Mouse (Mus musculus) spleen, adult 18-20 months (tissue): ENCODE measurements around the gene 4931417E11Rik.

Experiments
- DNase-seq, 2 experiments: peaks; one replicate each; pipeline ENCODE4 v3.0.0; 2022; ENCODE audit warnings: mixed read lengths in 2 of 2

The 4931417E11Rik gene

GRCm38 (mm10) chr6:73469567-73469966 is at the start of gene 4931417E11Rik:
4931417E11Rik (minus strand) TSS chr6:73469667.
- DNase-seq = no peak

- peak in 1 of 2 experiments; percentile 6 for DNase-seq
These were observed 48.4 kb upstream of the 4931417E11Rik start for GRCm38 (mm10) chr6:73517818-73518396.

- DNase-seq = no peak
These were observed 43.4 kb upstream of the 4931417E11Rik start for GRCm38 (mm10) chr6:73512907-73513306.

GRCm38 (mm10) chr6:73499631-73500030 is 30.2 kb upstream of the 4931417E11Rik start:
- no peak for DNase-seq

- no peak for DNase-seq
These were observed 27.9 kb upstream of the 4931417E11Rik start for GRCm38 (mm10) chr6:73497321-73497720.

- DNase-seq = no peak
These were observed 21.1 kb upstream of the 4931417E11Rik start for GRCm38 (mm10) chr6:73490524-73490923.

GRCm38 (mm10) chr6:73485616-73486015 is 16.1 kb upstream of the 4931417E11Rik start:
- DNase-seq = no peak

- no peak for DNase-seq
These were observed 3.4 kb downstream of the 4931417E11Rik start for GRCm38 (mm10) chr6:73466084-73466483.

- no peak for DNase-seq
These were observed 6.9 kb downstream of the 4931417E11Rik start for GRCm38 (mm10) chr6:73462543-73462942.

- DNase-seq = no peak
These were observed 35.6 kb downstream of the 4931417E11Rik start for GRCm38 (mm10) chr6:73433912-73434311.

GRCm38 (mm10) chr6:73428618-73429336 is 40.7 kb downstream of the 4931417E11Rik start:
- DNase-seq = no peak

GRCm38 (mm10) chr6:73427273-73427812 is 42.1 kb downstream of the 4931417E11Rik start:
- no peak for DNase-seq
